ENCODE assay signal across 8 mouse cellular contexts in the genomic region with DNA sequence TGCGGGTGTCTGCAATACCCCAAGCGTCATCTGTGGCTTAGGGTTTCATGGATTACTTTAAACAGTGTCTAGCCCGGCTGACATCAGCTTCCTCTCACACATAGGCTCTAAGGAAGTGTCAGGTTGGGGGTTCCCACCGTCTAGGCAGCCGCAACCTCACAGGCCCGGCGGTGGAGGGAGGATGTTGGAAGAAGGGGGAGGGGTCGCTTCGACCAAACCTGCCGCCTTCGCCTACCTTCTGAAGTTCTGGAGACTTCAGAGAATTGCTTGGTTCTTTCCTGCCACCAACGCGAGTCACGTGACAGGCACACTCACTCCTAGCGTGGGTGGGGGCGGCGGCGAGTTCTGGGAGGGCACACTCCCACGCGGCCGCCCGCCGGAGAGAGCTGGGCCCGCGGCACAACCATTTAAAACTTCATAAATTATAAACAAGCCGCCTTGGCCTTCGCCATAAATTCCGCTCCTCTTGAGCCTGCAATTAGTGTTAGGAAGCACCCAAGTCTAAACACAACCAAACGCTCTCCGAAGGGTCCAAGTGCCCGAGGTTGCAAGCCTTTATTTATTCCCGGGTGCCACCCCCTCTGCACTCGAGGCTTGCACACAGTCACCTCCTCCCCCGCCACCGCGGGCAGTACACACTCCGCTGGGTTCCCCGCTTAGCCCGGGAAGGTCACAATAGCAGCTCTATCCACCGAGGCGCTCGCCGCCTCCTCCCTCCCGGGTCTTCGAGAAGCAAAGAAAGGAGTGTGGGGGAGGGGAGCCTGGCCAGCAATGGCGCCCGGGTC. TPM values are rescaled to one million over a fixed set of nuclear protein-coding genes. Genes with fewer than 3 reads are reported as not detected.
DNase-seq lines count a peak whose midpoint lies in the region; ATAC-seq lines count a peak whose summit lies in the region.

No protein-coding gene starts in this region.

- peaks cover 35% of the 10 kb centered on the region for H3K4me1 ChIP-seq in forebrain, embryonic 10.5 days
- H3K4me1 ChIP-seq in midbrain, embryonic 12.5 days: peaks cover 22% of the 10 kb centered on the region

- DNase-seq in ovary, adult 18-20 months (ENCODE audit: low spot score): peak; percentile 66
- no peak for DNase-seq in ovary, postnatal 10 days (ENCODE audit: low spot score)
- DNase-seq in forebrain, embryonic 10.5 days (ENCODE audit: extremely low spot score, low spot score): peak; percentile 77
- peak; percentile 58 for DNase-seq in kidney, adult 11 months
- DNase-seq in thymus, postnatal 36 days: peak; percentile 23 to 43
- no peak for DNase-seq in B cell, adult 2 months
- no peak for DNase-seq in cerebellum, postnatal 36 days

- peak; percentile 84 for ATAC-seq in midbrain, embryonic 12.5 days (ENCODE audit: low FRiP score, low read depth)

- H3K27ac ChIP-seq in forebrain, embryonic 10.5 days: peak overlapping the region; percentile 30; the same call in 1 of the 2 replicates
- H3K27ac ChIP-seq in midbrain, embryonic 12.5 days (replicated peaks): no peak overlapping the region

- under 1% methylated on average over 47 of the region's 47 CpGs for WGBS in forebrain, embryonic 10.5 days
- WGBS in midbrain, embryonic 12.5 days: under 1% methylated on average over 47 of the region's 47 CpGs

- peaks cover 100% of the 10 kb centered on the region for H3K27me3 ChIP-seq in forebrain, embryonic 10.5 days (ENCODE audit: poor library complexity, severe bottlenecking)
- peaks cover 98% of the 10 kb centered on the region for H3K27me3 ChIP-seq in midbrain, embryonic 12.5 days

- H3K4me2 ChIP-seq in midbrain, embryonic 12.5 days (replicated peaks): peak overlapping the region; percentile 51

- peak overlapping the region; percentile 44 for H3K4me3 ChIP-seq in forebrain, embryonic 10.5 days
- H3K4me3 ChIP-seq in midbrain, embryonic 12.5 days: peak overlapping the region; percentile 33

- no peaks in the 10 kb centered on the region for H3K36me3 ChIP-seq in forebrain, embryonic 10.5 days (replicated peaks)
- H3K36me3 ChIP-seq in midbrain, embryonic 12.5 days: no peaks in the 10 kb centered on the region

- no peaks in the 10 kb centered on the region for H3K9me3 ChIP-seq in forebrain, embryonic 10.5 days
- H3K9me3 ChIP-seq in midbrain, embryonic 12.5 days: no peaks in the 10 kb centered on the region

- 0 out of 2 replicates have a peak overlapping the region, but pooled peaks have one; percentile 8 for H3K9ac ChIP-seq in midbrain, embryonic 12.5 days (replicated peaks)

RNA-seq across cellular contexts. Expression of a gene that starts 13.3 kb away (rescaled TPM):
- polyA plus RNA-seq in forebrain, embryonic 10.5 days (2016; fragmentation: Nextera tagmentation; extraction: Ambion mirVana): not detected in 2 replicates
- 0.31 and 0.40 TPM in 2 replicates for polyA plus RNA-seq in midbrain, embryonic 12.5 days (2016; fragmentation: Nextera tagmentation; extraction: Ambion mirVana)

RNA-seq across cellular contexts. Expression of a gene that starts 23.0 kb away (rescaled TPM):
- polyA plus RNA-seq in forebrain, embryonic 10.5 days (2016; fragmentation: Nextera tagmentation; extraction: Ambion mirVana): not detected in 2 replicates
- polyA plus RNA-seq in midbrain, embryonic 12.5 days (2016; fragmentation: Nextera tagmentation; extraction: Ambion mirVana): not detected in 2 replicates

RNA-seq across cellular contexts. Expression of a gene that starts 37.8 kb away (rescaled TPM):
- not detected in 2 replicates for polyA plus RNA-seq in forebrain, embryonic 10.5 days (2016; fragmentation: Nextera tagmentation; extraction: Ambion mirVana)
- not detected in 2 replicates for polyA plus RNA-seq in midbrain, embryonic 12.5 days (2016; fragmentation: Nextera tagmentation; extraction: Ambion mirVana)

RNA-seq across cellular contexts. Expression of a gene that starts 37.8 kb away (rescaled TPM):
- polyA plus RNA-seq in forebrain, embryonic 10.5 days (2016; fragmentation: Nextera tagmentation; extraction: Ambion mirVana): 0.10 TPM in 1 of 2 replicates, not detected in the other
- not detected in 2 replicates for polyA plus RNA-seq in midbrain, embryonic 12.5 days (2016; fragmentation: Nextera tagmentation; extraction: Ambion mirVana)

RNA-seq across cellular contexts. Expression of a gene that starts 45.1 kb away (rescaled TPM):
- polyA plus RNA-seq in forebrain, embryonic 10.5 days (2016; fragmentation: Nextera tagmentation; extraction: Ambion mirVana): not detected in 2 replicates
- 0.08 and 0.15 TPM in 2 replicates for polyA plus RNA-seq in midbrain, embryonic 12.5 days (2016; fragmentation: Nextera tagmentation; extraction: Ambion mirVana)

Comparison
In these comparisons a context has a peak if more than half of its experiments do, and no peak if none do; other contexts are left out.
1. DNase-seq: peak in ovary, adult 18-20 months (single experiment), forebrain, embryonic 10.5 days (single experiment), kidney, adult 11 months (single experiment) and thymus, postnatal 36 days (2 of 2); none in ovary, postnatal 10 days (single experiment), B cell, adult 2 months (0 of 2) and cerebellum, postnatal 36 days (0 of 2).